19 mouse cellular contexts compared by ENCODE assay signal in the genomic region with DNA sequence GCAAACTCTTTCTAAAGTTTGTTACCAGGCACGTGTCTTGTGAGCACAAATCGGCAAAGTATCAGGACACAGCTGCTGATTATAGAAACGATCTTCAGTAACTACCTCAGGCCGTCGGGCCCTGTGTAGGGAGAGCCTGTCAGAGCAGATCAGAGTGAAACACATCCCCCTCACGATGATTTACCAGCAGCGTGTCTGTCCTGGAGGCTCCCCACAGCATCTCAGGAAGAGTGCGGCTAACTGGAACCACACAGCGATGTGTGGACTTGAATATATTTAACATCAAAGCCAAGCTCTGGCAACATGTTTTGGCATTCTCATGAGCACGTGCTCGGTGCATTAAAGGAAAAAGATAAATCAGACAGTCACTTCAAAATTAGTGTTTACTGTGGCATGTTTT.
DNase-seq lines count a peak whose midpoint lies in the region; ATAC-seq lines count a peak whose summit lies in the region.
"Had no signal": no experiment of that assay in that cellular context is flagged by ENCODE, and none has a peak within 500 bp of the region (broad histone marks: within the 10 kb centered on the region; RNA-seq: fewer than 3 reads in every experiment).

No protein-coding gene starts in this region.

- no peaks in the 10 kb centered on the region for H3K36me3 ChIP-seq in kidney, embryonic 15.5 days
- no peaks in the 10 kb centered on the region for H3K36me3 ChIP-seq in embryonic facial prominence, embryonic 14.5 days (ENCODE audit: control insufficient read depth, insufficient read depth, low read length)
- no peaks in the 10 kb centered on the region for H3K36me3 ChIP-seq in midbrain, embryonic 15.5 days (replicated peaks)
- H3K36me3 ChIP-seq: liver, embryonic 15.5 days had no signal

- ATAC-seq in kidney, embryonic 15.5 days (replicated peaks; ENCODE audit: low FRiP score), result peak; percentile 69; the same call in 1 of the 2 replicates
- 0 out of 2 replicates have a peak, but pooled peaks have one; percentile 37 for ATAC-seq in embryonic facial prominence, embryonic 14.5 days (ENCODE audit: low read depth)
- ATAC-seq in midbrain, embryonic 15.5 days (replicated peaks), result peak; percentile 74
- ATAC-seq: forebrain, embryonic 14.5 days had no signal

- no peak overlapping the region for H3K27ac ChIP-seq in kidney, embryonic 15.5 days
- 0 out of 2 replicates have a peak overlapping the region, but pooled peaks have one; percentile 28 for H3K27ac ChIP-seq in embryonic facial prominence, embryonic 14.5 days (replicated peaks; ENCODE audit: low read depth, low read length)
- no peak overlapping the region for H3K27ac ChIP-seq in midbrain, embryonic 15.5 days
- H3K27ac ChIP-seq: layer of hippocampus, adult 2 months; limb, embryonic 13.5 days; liver, embryonic 15.5 days had no signal

- no peaks in the 10 kb centered on the region for H3K9me3 ChIP-seq in kidney, embryonic 15.5 days (replicated peaks)
- H3K9me3 ChIP-seq in embryonic facial prominence, embryonic 14.5 days (ENCODE audit: control insufficient read depth, low read length), result no peaks in the 10 kb centered on the region
- H3K9me3 ChIP-seq in midbrain, embryonic 15.5 days, result no peaks in the 10 kb centered on the region
- H3K9me3 ChIP-seq: limb, embryonic 13.5 days; liver, embryonic 15.5 days had no signal

- peaks cover 21% of the 10 kb centered on the region for H3K4me1 ChIP-seq in kidney, embryonic 15.5 days
- H3K4me1 ChIP-seq in embryonic facial prominence, embryonic 14.5 days (ENCODE audit: control insufficient read depth, insufficient read depth, low read length), result peaks cover 32% of the 10 kb centered on the region; the same call in 1 of the 2 replicates
- peaks cover 27% of the 10 kb centered on the region for H3K4me1 ChIP-seq in midbrain, embryonic 15.5 days

- H3K27me3 ChIP-seq in kidney, embryonic 15.5 days, result no peaks in the 10 kb centered on the region
- H3K27me3 ChIP-seq in embryonic facial prominence, embryonic 14.5 days (replicated peaks; ENCODE audit: control insufficient read depth, insufficient read depth, low read length), result no peaks in the 10 kb centered on the region
- 0 out of 2 replicates have a peak, but pooled peaks cover 3% of the 10 kb centered on the region for H3K27me3 ChIP-seq in midbrain, embryonic 15.5 days (replicated peaks)
- H3K27me3 ChIP-seq: liver, embryonic 15.5 days had no signal

- no peak overlapping the region for H3K4me2 ChIP-seq in kidney, embryonic 15.5 days
- no peak overlapping the region for H3K4me2 ChIP-seq in embryonic facial prominence, embryonic 14.5 days (ENCODE audit: low read depth, low read length)
- no peak overlapping the region for H3K4me2 ChIP-seq in midbrain, embryonic 15.5 days
- H3K4me2 ChIP-seq: limb, embryonic 13.5 days; liver, embryonic 15.5 days had no signal

- no peak for DNase-seq in kidney, postnatal 36 days
- DNase-seq in embryo, embryonic 10 days (ENCODE audit: low spot score), result peak; percentile 61
- peak; percentile 67 for DNase-seq in embryonic facial prominence, embryonic 14.5 days (ENCODE audit: low spot score)
- DNase-seq in spleen, adult 12 weeks (ENCODE audit: low spot score), result no peak
- no peak for DNase-seq in urinary bladder, postnatal 4 days (ENCODE audit: low spot score in 2 of 2)
- no peak for DNase-seq in left cerebral cortex, adult 11 months (ENCODE audit: low spot score)
- DNase-seq: adrenal gland, adult 8-10 months; cerebellum, adult 18-20 months; cerebellum, postnatal 36 days; kidney, adult 8-10 months; lung, postnatal 14 days; thymus, postnatal 4 days had no signal

- H3K9ac ChIP-seq in kidney, embryonic 15.5 days, result no peak overlapping the region
- H3K9ac ChIP-seq in embryonic facial prominence, embryonic 14.5 days (ENCODE audit: low read depth, low read length), result no peak overlapping the region
- H3K9ac ChIP-seq in midbrain, embryonic 15.5 days, result no peak overlapping the region
- H3K9ac ChIP-seq: limb, embryonic 13.5 days; liver, embryonic 15.5 days had no signal

- no peak overlapping the region for H3K4me3 ChIP-seq in kidney, embryonic 15.5 days (replicated peaks)
- no peak overlapping the region for H3K4me3 ChIP-seq in embryonic facial prominence, embryonic 14.5 days (ENCODE audit: low read depth, low read length)
- H3K4me3 ChIP-seq in midbrain, embryonic 15.5 days, result no peak overlapping the region
- H3K4me3 ChIP-seq: layer of hippocampus, adult 2 months; limb, embryonic 13.5 days; liver, embryonic 15.5 days; megakaryocyte, embryonic 14.5 days had no signal

- WGBS in kidney, embryonic 15.5 days, result 21% methylated on average over 11 of the region's 11 CpGs
- 24% methylated on average over 11 of the region's 11 CpGs for WGBS in embryonic facial prominence, embryonic 14.5 days
- WGBS in midbrain, embryonic 15.5 days, result 12% methylated on average over 11 of the region's 11 CpGs

Comparison
In these comparisons a context has a peak if more than half of its experiments do, and no peak if none do; other contexts are left out.
1. DNase-seq: peak in embryo, embryonic 10 days (single experiment) and embryonic facial prominence, embryonic 14.5 days (single experiment); none in kidney, postnatal 36 days (0 of 2), spleen, adult 12 weeks (single experiment), urinary bladder, postnatal 4 days (0 of 2) and left cerebral cortex, adult 11 months (single experiment).
2. Peak in every context shown above with its lines, with median percentiles within 50 percentile points of each other: ATAC-seq.